Mouse (Mus musculus) heart, embryonic 16.5 days (tissue): ENCODE results near the gene Nectin2. TPM values are rescaled to one million over a fixed set of nuclear protein-coding genes. Genes with fewer than 3 reads are reported as not detected.

Experiments used
- ATAC-seq: fragments of 200-750 bp; cut with Nextera tagmentation; replicated peaks from 2 replicates; pipeline ENCODE4 v1.8.0; 2017; ENCODE audit warnings: moderate number of reproducible peaks; ENCODE audit not compliant: insufficient read depth, low FRiP score; ENCODE audit errors: extremely low read depth
- H3K27ac ChIP-seq: fragments of 300-500 bp; sonication (generic); 2 replicates; pipeline ENCODE4 v1.5.1; 2014; ENCODE audit warnings: mild to moderate bottlenecking, low read length, control low read depth, moderate library complexity
- H3K27me3 ChIP-seq: fragments of 300-500 bp; sonication (generic); 2 replicates; pipeline ENCODE4 v1.6.1; 2014; ENCODE audit warnings: low read length, mixed read lengths; ENCODE audit not compliant: control insufficient read depth, insufficient read depth
- H3K36me3 ChIP-seq: fragments of 300-500 bp; sonication (generic); 2 replicates; pipeline ENCODE4 v1.6.1; 2014; ENCODE audit not compliant: control insufficient read depth, insufficient read depth
- H3K4me1 ChIP-seq: fragments of 300-500 bp; sonication (generic); 2 replicates; pipeline ENCODE4 v1.6.1; 2014; ENCODE audit warnings: low read length, mixed read lengths; ENCODE audit not compliant: control insufficient read depth, insufficient read depth
- H3K4me2 ChIP-seq: fragments of 300-500 bp; sonication (generic); 2 replicates; pipeline ENCODE4 v1.6.1; 2014; ENCODE audit warnings: low read depth, mild to moderate bottlenecking, control low read depth, low read length
- H3K4me3 ChIP-seq: fragments of 300-500 bp; sonication (generic); 2 replicates; pipeline ENCODE4 v1.5.1; 2014; ENCODE audit warnings: mild to moderate bottlenecking, control low read depth, low read length
- H3K9ac ChIP-seq: fragments of 300-500 bp; sonication (generic); 2 replicates; pipeline ENCODE4 v1.6.1; 2014; ENCODE audit warnings: low read length, control low read depth
- H3K9me3 ChIP-seq: fragments of 300-500 bp; sonication (generic); replicated peaks from 2 replicates; pipeline ENCODE4 v1.6.1; 2016; ENCODE audit warnings: low read length; ENCODE audit not compliant: control insufficient read depth
- WGBS: fragments of 180-500 bp; shearing (Covaris S2); extraction: QIAGEN DNeasy Blood & Tissue Kit; methylation state at CpG from one replicate; pipeline ENCODE4 v1.1.7; 2014; 5-methylcytosine and 5-hydroxymethylcytosine counted together
- polyA plus RNA-seq: library from polyadenylated mRNA; unstranded; fragments of >200 nt; fragmentation: Nextera tagmentation; extraction: Ambion mirVana; gene quantifications from 2 replicates; pipeline ENCODE4 v1.2.1, GENCODE M21; 2015

The Nectin2 gene
- polyA plus RNA-seq, 1 experiment from 2014 or later = 63.5 TPM

- ATAC-seq = no peak
- Histone ChIP-seq H3K27me3 (no peaks in the 10 kb centered on the region), H3K27ac (no peak overlapping the region), H3K4me1 (peaks cover 3% of the 10 kb centered on the region), H3K9me3 (no peaks in the 10 kb centered on the region), H3K9ac (no peak overlapping the region), H3K36me3 (no peaks in the 10 kb centered on the region), H3K4me3 (no peak overlapping the region), H3K4me2 (no peak overlapping the region)
- 42% methylated on average over 12 of the region's 12 CpGs for WGBS
Measured at GRCm38 (mm10) chr7:19785874-19786458, 35.7 kb upstream of the Nectin2 start.

- no peak for ATAC-seq
Measured at GRCm38 (mm10) chr7:19784764-19785535, 34.7 kb upstream of the Nectin2 start.

GRCm38 (mm10) chr7:19783630-19784029 is 33.3 kb upstream of the Nectin2 start:
- ATAC-seq = no peak
- WGBS = 72% methylated on average over 8 of the region's 8 CpGs
- Histone ChIP-seq H3K27me3 (no peaks in the 10 kb centered on the region), H3K36me3 (no peaks in the 10 kb centered on the region), H3K27ac (no peak overlapping the region), H3K4me1 (no peaks in the 10 kb centered on the region), H3K4me2 (no peak overlapping the region), H3K9me3 (0 out of 2 replicates have a peak, but pooled peaks cover 2% of the 10 kb centered on the region), H3K4me3 (no peak overlapping the region), H3K9ac (no peak overlapping the region)

More at GRCm38 (mm10) chr7:19784764-19785535, 34.7 kb upstream of the Nectin2 start:
- Histone ChIP-seq H3K4me2 (no peak overlapping the region), H3K4me1 (peaks cover 3% of the 10 kb centered on the region), H3K36me3 (no peaks in the 10 kb centered on the region), H3K4me3 (no peak overlapping the region), H3K27me3 (no peaks in the 10 kb centered on the region), H3K27ac (no peak overlapping the region), H3K9me3 (no peaks in the 10 kb centered on the region), H3K9ac (no peak overlapping the region)
- 20% methylated on average over 11 of the region's 11 CpGs for WGBS

GRCm38 (mm10) chr7:19782645-19783044 is 32.4 kb upstream of the Nectin2 start:
- no peak overlapping the region for H3K9ac ChIP-seq

GRCm38 (mm10) chr7:19781741-19782140 is 31.5 kb upstream of the Nectin2 start:
- Histone ChIP-seq H3K27me3 (no peaks in the 10 kb centered on the region), H3K27ac (no peak overlapping the region), H3K4me3 (no peak overlapping the region), H3K36me3 (no peaks in the 10 kb centered on the region), H3K4me2 (no peak overlapping the region), H3K9me3 (0 out of 2 replicates have a peak, but pooled peaks cover 2% of the 10 kb centered on the region), H3K4me1 (no peaks in the 10 kb centered on the region), H3K9ac (no peak overlapping the region)
- WGBS = 84% methylated on average over 7 of the region's 7 CpGs
- ATAC-seq = no peak

More at GRCm38 (mm10) chr7:19782645-19783044, 32.4 kb upstream of the Nectin2 start:
- Histone ChIP-seq H3K4me3 (no peak overlapping the region), H3K27me3 (no peaks in the 10 kb centered on the region), H3K4me1 (no peaks in the 10 kb centered on the region), H3K9me3 (0 out of 2 replicates have a peak, but pooled peaks cover 2% of the 10 kb centered on the region), H3K36me3 (no peaks in the 10 kb centered on the region), H3K27ac (no peak overlapping the region), H3K4me2 (no peak overlapping the region)
- WGBS = 86% methylated on average over 4 of the region's 4 CpGs
- no peak for ATAC-seq

- no peaks in the 10 kb centered on the region for H3K36me3 ChIP-seq
- H3K9me3 ChIP-seq = 0 out of 2 replicates have a peak, but pooled peaks cover 2% of the 10 kb centered on the region
- H3K4me3 ChIP-seq = no peak overlapping the region
- no peak overlapping the region for H3K9ac ChIP-seq
- H3K4me1 ChIP-seq = no peaks in the 10 kb centered on the region
- ATAC-seq = no peak
- no peak overlapping the region for H3K27ac ChIP-seq
- H3K4me2 ChIP-seq = no peak overlapping the region
- WGBS = 76% methylated on average over 4 of the region's 4 CpGs
- H3K27me3 ChIP-seq = no peaks in the 10 kb centered on the region
Measured at GRCm38 (mm10) chr7:19779903-19780302, 29.6 kb upstream of the Nectin2 start.

GRCm38 (mm10) chr7:19778645-19779044 is 28.4 kb upstream of the Nectin2 start:
- H3K27ac ChIP-seq = no peak overlapping the region
- WGBS = 78% methylated on average over 8 of the region's 8 CpGs

GRCm38 (mm10) chr7:19777049-19777723 is 26.9 kb upstream of the Nectin2 start:
- no peak overlapping the region for H3K9ac ChIP-seq
- H3K27ac ChIP-seq = no peak overlapping the region
- ATAC-seq = 0 out of 2 replicates have a peak, but pooled peaks have one; percentile 23
- 0 out of 2 replicates have a peak, but pooled peaks cover 2% of the 10 kb centered on the region for H3K9me3 ChIP-seq
- no peak overlapping the region for H3K4me2 ChIP-seq
- WGBS = 70% methylated on average over 11 of the region's 11 CpGs
- H3K36me3 ChIP-seq = no peaks in the 10 kb centered on the region
- no peak overlapping the region for H3K4me3 ChIP-seq
- H3K4me1 ChIP-seq = no peaks in the 10 kb centered on the region
- H3K27me3 ChIP-seq = no peaks in the 10 kb centered on the region

More at GRCm38 (mm10) chr7:19778645-19779044, 28.4 kb upstream of the Nectin2 start:
- Histone ChIP-seq H3K4me2 (no peak overlapping the region), H3K9me3 (0 out of 2 replicates have a peak, but pooled peaks cover 2% of the 10 kb centered on the region), H3K4me3 (no peak overlapping the region), H3K27me3 (no peaks in the 10 kb centered on the region), H3K36me3 (no peaks in the 10 kb centered on the region), H3K4me1 (no peaks in the 10 kb centered on the region), H3K9ac (no peak overlapping the region)
- no peak for ATAC-seq
